Mouse (Mus musculus) CD8-positive naive resting alpha-beta T cell, adult 2 months (primary cell): ENCODE data around the gene Lrrc51.
"Not testable (repeated sequence)": the region's sequence is repeated elsewhere in the genome, so short reads cannot be mapped to it uniquely, and the experiment has no call there.

ENCODE experiments used
- DNase-seq, 2 experiments: peaks; one replicate each; pipeline ENCODE4 v3.0.0; 2022; ENCODE audit warnings: low read depth in 2 of 2, low spot score in 2 of 2

Gene Lrrc51

DNA sequence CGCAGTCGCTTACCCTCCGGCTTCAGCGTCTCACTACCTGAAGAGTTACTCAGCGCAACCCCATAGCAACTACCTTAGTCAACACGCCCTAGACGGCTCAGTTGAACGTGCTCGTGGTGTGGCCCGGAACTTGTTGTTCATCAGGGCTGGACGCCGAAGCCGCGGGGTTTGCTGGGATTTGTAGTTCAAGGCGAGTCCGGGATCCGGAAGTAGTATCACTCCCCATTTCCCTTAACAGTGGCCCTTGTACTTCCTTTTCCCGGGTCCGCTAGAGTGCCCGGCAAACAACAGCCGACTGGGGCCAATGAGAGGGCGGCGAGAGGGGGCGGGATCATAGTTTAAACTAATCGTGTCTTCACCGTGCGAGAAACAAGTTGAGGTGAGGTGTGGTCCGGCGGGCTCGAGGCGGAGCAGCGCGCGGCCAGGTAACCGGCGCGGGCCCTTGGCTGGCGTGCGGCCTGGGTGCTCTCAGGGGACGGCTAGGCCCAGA, at the start of gene Lrrc51, which contains the start of gene Numa1:
Lrrc51 (minus strand) TSS at position 145 of the 490 bp plus-strand sequence.
Numa1 (plus strand) TSS at position 361 of the 490 bp plus-strand sequence.
- DNase-seq = peak; percentile 94

GRCm38 (mm10) chr7:101982735-101983134, 49.0 kb upstream of the Lrrc51 start:
- no peak for DNase-seq

- no peak for DNase-seq
Observed at GRCm38 (mm10) chr7:101974505-101974904, 40.8 kb upstream of the Lrrc51 start.

GRCm38 (mm10) chr7:101973730-101974129, 40.0 kb upstream of the Lrrc51 start:
- no peak for DNase-seq

- no peak for DNase-seq
Observed at GRCm38 (mm10) chr7:101971721-101972120, 38.0 kb upstream of the Lrrc51 start.

- DNase-seq = peak; percentile 70 to 78
Observed at GRCm38 (mm10) chr7:101970821-101971461, 37.2 kb upstream of the Lrrc51 start.

DNA sequence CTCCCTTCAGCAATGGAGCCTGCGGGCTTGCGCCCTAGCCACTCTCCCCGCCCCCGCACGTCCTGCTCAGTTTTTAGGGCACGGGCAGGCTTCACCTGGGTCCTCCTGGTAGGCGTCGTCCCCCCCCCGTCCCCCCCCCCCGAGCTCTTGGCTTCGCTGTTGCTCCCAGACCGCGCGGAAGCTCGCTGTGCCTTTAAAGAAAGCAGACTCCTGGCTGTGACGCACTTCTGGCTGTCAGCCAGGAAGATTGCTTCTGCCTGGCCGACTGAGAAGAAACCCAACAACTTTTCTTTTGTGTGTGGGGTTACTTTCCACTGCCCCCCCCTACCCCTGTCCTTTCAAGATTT, 36.7 kb upstream of the Lrrc51 start:
- peak in 1 of 2 experiments; percentile 78 for DNase-seq

- peak; percentile 78 to 83 for DNase-seq
Observed at GRCm38 (mm10) chr7:101969694-101970428, 36.2 kb upstream of the Lrrc51 start.

GRCm38 (mm10) chr7:101968751-101969150, 35.1 kb upstream of the Lrrc51 start:
- DNase-seq = no peak

- no peak for DNase-seq
Observed at GRCm38 (mm10) chr7:101967256-101967655, 33.6 kb upstream of the Lrrc51 start.

- DNase-seq = no peak
Observed at GRCm38 (mm10) chr7:101965606-101966005, 31.9 kb upstream of the Lrrc51 start.

- DNase-seq = no peak
Observed at GRCm38 (mm10) chr7:101964551-101964950, 30.9 kb upstream of the Lrrc51 start.

DNA sequence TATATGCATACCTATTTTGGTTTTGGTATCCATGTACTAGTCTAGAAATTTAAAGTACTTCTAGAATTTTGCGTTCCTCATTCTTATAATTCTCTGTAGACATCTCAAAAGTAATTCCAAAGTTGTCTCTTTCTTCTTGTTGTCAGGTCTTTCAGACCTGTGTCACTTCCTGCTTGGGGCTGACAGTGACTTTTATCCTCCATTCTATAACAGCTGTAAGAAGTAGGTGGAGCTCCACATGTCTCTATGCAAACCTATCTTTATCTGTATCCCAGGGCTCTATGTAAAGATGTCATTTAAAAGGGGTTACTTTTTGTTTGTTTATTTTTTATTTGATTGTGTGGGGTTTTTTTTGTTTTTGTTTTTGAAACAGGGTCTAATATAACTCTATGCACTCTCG, 29.9 kb upstream of the Lrrc51 start:
- DNase-seq = no peak

- no peak for DNase-seq
Observed at GRCm38 (mm10) chr7:101962829-101963228, 29.1 kb upstream of the Lrrc51 start.

GRCm38 (mm10) chr7:101956911-101957310, 23.2 kb upstream of the Lrrc51 start:
- DNase-seq = no peak

DNA sequence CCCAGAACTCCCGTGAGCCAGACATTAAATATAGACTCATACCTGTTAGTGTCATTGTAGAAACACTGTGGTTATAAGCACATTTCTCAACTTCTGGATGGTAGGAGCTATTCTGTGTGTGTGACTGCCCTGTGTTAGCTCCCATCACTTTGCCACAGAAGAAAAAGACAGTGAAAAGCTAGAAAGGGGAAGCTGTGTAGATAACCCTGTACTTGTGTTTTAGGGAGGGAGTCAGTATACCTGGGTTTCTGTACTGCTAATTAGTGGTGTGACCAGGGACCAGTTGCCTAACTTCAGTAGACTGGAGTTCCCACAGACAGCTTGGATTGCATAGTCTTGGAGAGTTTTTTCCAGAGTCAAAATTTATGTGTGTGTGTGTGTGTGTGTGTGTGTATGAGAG, 22.8 kb upstream of the Lrrc51 start:
- DNase-seq = no peak

DNA sequence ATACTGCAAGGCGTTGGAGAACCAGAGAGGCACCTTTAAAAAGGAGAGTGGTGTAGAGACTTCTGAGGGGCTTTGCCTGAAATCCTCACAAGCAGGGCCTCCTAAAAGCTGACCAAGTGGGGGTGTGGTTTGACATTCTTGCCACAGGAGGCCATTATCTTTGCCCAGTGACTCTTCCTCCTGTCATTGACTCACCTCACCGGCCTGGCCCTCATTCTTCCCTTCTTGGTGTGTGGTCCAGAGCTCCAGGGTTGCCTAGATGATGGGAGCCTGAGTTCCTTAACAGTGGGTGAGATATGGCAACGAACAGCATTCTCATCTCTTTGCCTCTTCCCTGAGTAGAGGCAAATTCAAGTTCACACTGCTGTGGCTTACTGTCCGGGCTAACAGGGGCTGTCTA, 22.2 kb upstream of the Lrrc51 start:
- no peak for DNase-seq

DNA sequence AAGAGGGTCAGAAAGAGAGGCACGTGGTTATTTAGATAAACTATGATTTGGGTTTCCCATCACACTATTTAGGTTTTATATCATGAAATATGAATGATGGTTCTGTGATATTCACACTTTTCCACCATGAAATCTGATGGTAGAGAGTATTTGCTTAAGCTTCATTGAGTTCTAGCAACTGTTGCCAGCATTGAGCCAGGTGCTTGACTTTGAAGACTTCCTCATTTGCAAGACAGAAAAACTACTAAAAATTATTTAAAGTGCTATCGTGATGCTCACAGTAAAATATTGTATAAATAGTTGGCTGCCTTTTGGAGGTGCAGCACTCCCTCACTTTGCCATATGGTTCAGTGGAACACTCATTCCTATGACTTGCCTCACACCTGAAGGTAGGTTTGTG, 21.6 kb upstream of the Lrrc51 start:
- DNase-seq = no peak

GRCm38 (mm10) chr7:101954163-101954562, 20.5 kb upstream of the Lrrc51 start:
- no peak for DNase-seq

GRCm38 (mm10) chr7:101952098-101952497, 18.4 kb upstream of the Lrrc51 start:
- DNase-seq = no peak

- no peak for DNase-seq
Observed at GRCm38 (mm10) chr7:101951648-101952047, 18.0 kb upstream of the Lrrc51 start.

DNA sequence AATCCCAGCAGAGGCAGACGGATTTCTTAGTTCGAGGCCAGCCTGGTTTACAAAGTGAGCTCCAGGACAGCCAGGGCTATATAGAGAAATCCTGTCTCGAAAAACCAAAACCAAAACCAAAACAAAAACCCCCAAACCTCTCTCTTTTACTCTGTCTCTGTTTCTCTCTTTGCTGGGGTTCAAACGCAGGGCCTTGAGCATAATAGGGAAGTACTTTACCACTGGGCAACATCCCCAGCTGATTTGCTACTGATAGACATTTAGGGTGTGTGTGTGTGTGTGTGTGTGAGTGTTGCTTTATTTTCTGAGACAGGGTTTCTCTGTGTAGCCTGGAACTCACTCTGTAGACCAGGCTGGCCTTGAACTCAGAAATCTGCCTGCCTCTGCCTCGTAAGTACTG, 15.3 kb upstream of the Lrrc51 start:
- not testable (repeated sequence) for DNase-seq

DNA sequence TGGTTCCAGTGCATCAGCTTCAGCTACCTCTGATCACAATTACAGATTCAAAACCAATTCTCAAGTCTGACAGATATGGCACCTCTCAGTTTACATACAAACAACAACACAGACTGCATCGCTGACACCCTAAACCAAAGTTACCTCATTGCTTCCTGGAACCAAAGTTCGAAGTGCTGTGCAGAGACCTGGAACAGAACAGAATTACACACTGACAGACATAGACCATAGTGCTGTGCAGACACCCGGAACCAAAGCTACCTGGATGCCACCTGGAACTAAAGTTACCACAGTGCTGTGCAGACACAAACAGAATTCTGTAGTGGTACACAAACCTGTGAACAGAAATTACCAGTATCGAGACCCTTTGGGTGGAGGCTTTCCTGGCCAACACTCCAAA, 6.1 kb upstream of the Lrrc51 start:
- DNase-seq = no peak
